Mouse (Mus musculus) forebrain, embryonic 16.5 days (tissue): ENCODE data around the gene Lrrc61. TPM values are rescaled to one million over a fixed set of nuclear protein-coding genes. Genes with fewer than 3 reads are reported as not detected.

Source experiments
- ATAC-seq: fragments of 200-750 bp; cut with Nextera tagmentation; 2 replicates; pipeline ENCODE4 v1.8.0; 2017; ENCODE audit warnings: mild to moderate bottlenecking, moderate library complexity
- H3K27ac ChIP-seq: fragments of 300-500 bp; sonication (generic); 2 replicates; pipeline ENCODE4 v1.5.1; 2014; ENCODE audit warnings: low read length, control low read depth
- H3K27me3 ChIP-seq: fragments of 300-500 bp; sonication (generic); replicated peaks from 2 replicates; pipeline ENCODE4 v1.6.1; 2014; ENCODE audit warnings: low read length; ENCODE audit not compliant: control insufficient read depth, insufficient read depth
- H3K36me3 ChIP-seq: fragments of 300-500 bp; sonication (generic); 2 replicates; pipeline ENCODE4 v1.6.1; 2014; ENCODE audit not compliant: control insufficient read depth, insufficient read depth
- H3K4me1 ChIP-seq: fragments of 300-500 bp; sonication (generic); replicated peaks from 2 replicates; pipeline ENCODE4 v1.6.1; 2014; ENCODE audit warnings: low read length; ENCODE audit not compliant: control insufficient read depth, insufficient read depth
- H3K4me2 ChIP-seq: fragments of 300-500 bp; sonication (generic); 2 replicates; pipeline ENCODE4 v1.6.1; 2014; ENCODE audit warnings: mild to moderate bottlenecking, low read length, control low read depth
- H3K4me3 ChIP-seq: fragments of 300-500 bp; sonication (generic); replicated peaks from 2 replicates; pipeline ENCODE4 v1.5.1; 2014; ENCODE audit warnings: mild to moderate bottlenecking, low read length, control low read depth
- H3K9ac ChIP-seq: fragments of 300-500 bp; sonication (generic); replicated peaks from 2 replicates; pipeline ENCODE4 v1.6.1; 2014; ENCODE audit warnings: low read depth, low read length, control low read depth
- H3K9me3 ChIP-seq: fragments of 300-500 bp; sonication (generic); 2 replicates; pipeline ENCODE4 v1.6.1; 2016; ENCODE audit warnings: low read length; ENCODE audit not compliant: control insufficient read depth
- WGBS: fragments of 180-500 bp; shearing (Covaris S2); extraction: QIAGEN DNeasy Blood & Tissue Kit; methylation state at CpG from one replicate; pipeline ENCODE4 v1.1.7; 2014; 5-methylcytosine and 5-hydroxymethylcytosine counted together
- polyA plus RNA-seq: library from polyadenylated mRNA; unstranded; fragments of >200 nt; fragmentation: Nextera tagmentation; extraction: Ambion mirVana; gene quantifications from 2 replicates; pipeline ENCODE4 v1.2.1, GENCODE M21; 2015

Lrrc61 gene
- polyA plus RNA-seq, 1 experiment from 2014 or later, result 21.6 TPM

DNA sequence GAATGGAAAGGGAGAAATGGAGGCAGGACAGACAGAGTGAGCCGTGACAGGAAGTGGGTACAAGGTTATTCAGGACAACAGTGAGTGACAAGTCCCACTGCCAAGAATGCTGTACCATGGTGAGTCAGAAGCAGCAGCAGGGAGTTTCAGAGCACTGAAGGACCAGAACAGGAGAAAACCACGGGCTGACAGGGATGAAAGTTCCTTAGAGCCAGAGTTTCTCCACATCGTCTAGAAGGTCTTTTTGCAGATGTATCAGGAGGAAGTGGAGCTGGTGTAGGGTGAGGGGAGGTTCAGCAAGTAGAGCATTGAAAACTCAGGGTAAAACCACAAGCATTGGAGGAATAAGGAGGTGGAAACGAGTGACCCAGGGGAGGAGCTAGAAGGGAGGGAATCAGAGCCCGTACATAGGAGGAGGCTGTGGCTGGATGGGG, 24.6 kb downstream of the Lrrc61 start:
- H3K4me2 ChIP-seq, result no peak overlapping the region
- 42% methylated on average over 5 of the region's 5 CpGs for WGBS
- H3K9ac ChIP-seq, result no peak overlapping the region
- H3K4me3 ChIP-seq, result no peak overlapping the region
- H3K4me1 ChIP-seq, result no peaks in the 10 kb centered on the region
- H3K9me3 ChIP-seq, result no peaks in the 10 kb centered on the region
- H3K27ac ChIP-seq, result no peak overlapping the region
- H3K27me3 ChIP-seq, result no peaks in the 10 kb centered on the region
- ATAC-seq, result no peak
- H3K36me3 ChIP-seq, result no peaks in the 10 kb centered on the region

DNA sequence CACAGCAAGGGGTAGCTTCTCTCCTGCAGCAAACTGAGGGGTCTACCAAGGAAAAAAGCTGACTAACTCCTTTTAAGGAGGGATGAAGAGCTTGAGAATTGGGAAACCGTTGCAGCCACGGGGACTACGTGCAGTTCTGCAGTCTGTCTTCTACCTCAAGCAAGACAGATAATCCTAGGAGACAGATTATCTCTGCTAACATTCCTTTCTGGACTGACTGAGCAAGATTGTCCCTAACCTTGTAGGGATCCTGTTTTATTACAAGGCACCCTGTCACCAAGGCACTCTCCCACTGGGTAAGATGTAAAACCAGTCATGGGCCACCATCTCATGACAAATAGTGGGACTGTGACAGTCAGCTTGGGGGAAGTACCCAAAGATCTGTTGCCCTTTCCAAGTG, 26.7 kb downstream of the Lrrc61 start:
- H3K9me3 ChIP-seq, result no peaks in the 10 kb centered on the region
- no peak overlapping the region for H3K9ac ChIP-seq
- no peaks in the 10 kb centered on the region for H3K36me3 ChIP-seq
- H3K4me1 ChIP-seq, result no peaks in the 10 kb centered on the region
- no peak overlapping the region for H3K27ac ChIP-seq
- 41% methylated on average over 3 of the region's 3 CpGs for WGBS
- no peak overlapping the region for H3K4me3 ChIP-seq
- ATAC-seq, result no peak
- H3K4me2 ChIP-seq, result no peak overlapping the region
- no peaks in the 10 kb centered on the region for H3K27me3 ChIP-seq

- no peaks in the 10 kb centered on the region for H3K27me3 ChIP-seq
- WGBS, result 66% methylated on average over 3 of the region's 3 CpGs
Observed at GRCm38 (mm10) chr6:48582037-48582436, 27.4 kb downstream of the Lrrc61 start.

DNA sequence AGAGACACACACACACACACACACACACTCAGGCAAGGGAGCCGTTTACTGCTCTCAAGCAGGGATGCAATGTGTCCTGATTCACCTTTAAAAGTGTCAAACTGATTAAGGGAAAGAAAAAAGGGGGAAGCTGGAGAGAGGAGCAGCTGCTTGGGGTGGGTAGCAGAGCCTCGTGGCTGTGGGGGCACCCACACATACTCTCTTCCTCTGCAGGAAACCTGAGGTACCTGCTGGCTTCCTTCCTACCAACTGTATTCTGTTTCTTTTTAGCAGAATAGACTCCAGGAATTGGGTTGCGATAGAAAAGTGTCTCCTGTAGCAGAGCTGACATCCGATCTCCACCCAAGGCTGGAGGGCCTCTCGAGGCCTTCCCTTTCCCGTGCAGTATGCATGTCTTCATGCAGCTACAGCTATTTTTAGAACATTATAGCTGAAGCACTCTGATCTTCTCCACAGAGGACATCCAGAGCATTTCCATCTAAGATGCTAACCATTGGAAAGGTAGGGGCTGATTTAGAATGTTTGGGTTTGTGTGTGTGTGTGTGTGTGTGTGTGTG, 34.7 kb downstream of the Lrrc61 start, which contains the start of gene Gm45021:
Gene Gm45021, plus strand, starts transcription at position 417 of the 557 bp plus-strand sequence.
- Histone ChIP-seq H3K4me3 (no peak within 1 kb of the TSS), H3K4me1 (peaks cover 5% of the 10 kb centered on the region), H3K4me2 (no peak within 1 kb of the TSS), H3K27me3 (no peaks in the 10 kb centered on the region), H3K36me3 (no peaks in the 10 kb centered on the region), H3K9me3 (no peaks in the 10 kb centered on the region), H3K27ac (no peak within 1 kb of the TSS), H3K9ac (no peak within 1 kb of the TSS)
- 76% methylated on average over 6 of the region's 6 CpGs for WGBS
- no peak for ATAC-seq

More at GRCm38 (mm10) chr6:48582037-48582436, 27.4 kb downstream of the Lrrc61 start:
- H3K4me3 ChIP-seq, result no peak overlapping the region
- H3K9me3 ChIP-seq, result no peaks in the 10 kb centered on the region
- no peak overlapping the region for H3K27ac ChIP-seq
- H3K36me3 ChIP-seq, result no peaks in the 10 kb centered on the region
- H3K4me1 ChIP-seq, result no peaks in the 10 kb centered on the region
- peak; percentile 43; the same call in 1 of the 2 replicates for ATAC-seq
- no peak overlapping the region for H3K4me2 ChIP-seq
- H3K9ac ChIP-seq, result no peak overlapping the region

DNA sequence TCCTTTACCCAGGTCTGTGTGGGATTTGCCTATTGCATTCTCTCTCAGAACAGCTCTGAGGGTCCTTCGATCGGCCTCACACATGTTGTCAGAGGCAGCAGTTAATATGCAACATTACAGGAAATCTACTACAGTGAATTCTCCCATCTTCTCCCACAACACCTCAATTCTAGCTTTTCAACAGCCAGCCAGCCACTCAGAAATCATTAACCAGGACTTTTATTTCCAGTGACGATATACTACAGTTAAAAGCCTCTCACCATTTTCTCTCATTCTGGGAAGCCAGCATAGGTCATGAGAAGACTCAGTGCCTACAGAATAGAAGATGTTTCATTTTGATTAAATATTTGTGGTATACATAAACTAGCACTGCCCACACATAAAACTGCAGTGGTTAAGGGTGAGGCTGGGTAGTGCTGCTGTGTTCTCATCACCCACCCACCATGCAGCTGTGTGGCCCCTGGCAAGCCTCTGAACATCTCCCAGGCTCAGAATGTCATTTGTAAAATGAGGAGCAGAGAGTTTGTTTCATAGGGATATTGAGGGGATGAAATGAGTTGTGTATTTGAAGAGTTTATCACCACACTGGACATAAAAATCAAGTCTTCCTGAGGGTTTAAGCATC, 36.7 kb downstream of the Lrrc61 start:
- Histone ChIP-seq H3K4me1 (peaks cover 16% of the 10 kb centered on the region), H3K4me3 (no peak overlapping the region), H3K36me3 (peaks cover 4% of the 10 kb centered on the region), H3K4me2 (no peak overlapping the region), H3K27ac (no peak overlapping the region), H3K9me3 (peaks cover 2% of the 10 kb centered on the region; the same call in 1 of the 2 replicates), H3K27me3 (no peaks in the 10 kb centered on the region), H3K9ac (no peak overlapping the region)
- ATAC-seq, result no peak
- WGBS, result 88% methylated on average over 3 of the region's 3 CpGs

DNA sequence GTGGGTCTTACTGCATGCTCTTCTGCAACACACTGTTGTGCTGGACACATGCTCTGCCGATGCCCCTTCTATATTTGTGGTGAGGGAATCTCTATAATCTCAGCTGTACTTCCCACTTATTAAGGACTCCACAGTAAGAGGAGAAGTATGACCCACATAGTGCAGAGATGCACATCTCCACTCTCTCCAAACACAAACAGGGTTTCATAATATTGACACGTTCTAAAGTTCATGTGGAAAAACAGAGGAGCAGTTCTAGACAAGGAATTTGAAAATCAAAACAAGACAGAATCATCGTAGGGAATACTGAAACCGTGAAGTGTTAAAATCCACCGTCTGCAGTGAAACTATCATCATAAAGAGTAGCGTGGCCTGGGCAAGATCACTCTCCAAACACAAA, 37.3 kb downstream of the Lrrc61 start:
- Histone ChIP-seq H3K9me3 (peaks cover 7% of the 10 kb centered on the region), H3K4me3 (no peak overlapping the region), H3K9ac (no peak overlapping the region), H3K4me1 (peaks cover 16% of the 10 kb centered on the region), H3K36me3 (peaks cover 9% of the 10 kb centered on the region), H3K4me2 (no peak overlapping the region), H3K27ac (no peak overlapping the region), H3K27me3 (no peaks in the 10 kb centered on the region)
- no peak for ATAC-seq
- WGBS, result 92% methylated on average over 6 of the region's 6 CpGs

DNA sequence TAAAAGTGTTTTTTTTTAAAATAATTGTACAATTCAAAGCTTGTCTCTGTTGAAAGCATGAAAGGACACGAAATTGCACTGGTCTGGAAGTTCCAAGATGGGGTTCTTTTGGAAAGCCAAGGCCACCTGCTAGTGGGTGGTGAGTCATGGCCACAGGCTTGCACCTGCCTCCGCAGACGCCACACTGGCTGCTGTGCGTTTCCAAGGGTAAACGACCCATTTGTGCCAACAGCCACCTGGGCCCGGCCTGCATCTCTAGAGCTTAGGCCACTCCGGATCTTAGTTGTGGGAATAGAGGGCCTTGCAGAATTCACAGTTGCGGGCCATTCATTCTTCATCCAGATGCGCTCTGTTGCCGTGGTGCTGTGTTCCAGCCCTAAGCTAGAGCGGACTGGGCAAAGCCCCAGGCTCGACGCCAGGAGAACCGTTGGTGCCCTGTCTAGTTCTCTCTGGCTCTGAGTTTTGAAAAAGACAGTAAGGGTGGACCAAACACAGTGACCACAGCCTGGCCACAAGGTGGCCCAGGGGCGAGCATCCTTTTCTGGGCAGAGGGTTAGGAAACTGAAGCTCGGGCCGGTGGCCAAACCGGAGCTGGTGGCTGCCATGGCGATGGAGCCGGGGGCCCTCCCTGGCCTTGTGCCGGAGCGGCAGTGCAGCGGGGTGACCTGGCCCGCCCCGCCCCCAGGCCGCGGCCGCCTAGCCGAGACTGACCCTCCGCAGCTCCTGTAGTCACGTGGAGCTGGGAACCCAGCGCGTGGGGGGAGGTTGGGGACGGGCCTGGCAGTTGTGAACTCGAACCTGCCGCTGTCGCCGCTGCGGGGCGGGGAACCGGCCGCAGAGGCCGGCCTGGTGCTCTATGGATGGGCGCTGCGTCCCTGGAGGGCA, 38.8 kb downstream of the Lrrc61 start, which contains the start of the genes Repin1 and Gm44965:
Gene Repin1, plus strand, starts transcription at position 726 of the 885 bp plus-strand sequence.
Gene Gm44965, plus strand, starts transcription at position 784 of the 885 bp plus-strand sequence.
- peaks cover 19% of the 10 kb centered on the region for H3K9me3 ChIP-seq
- 2% methylated on average over 44 of the region's 45 CpGs for WGBS
- H3K4me3 ChIP-seq, result peak within 1 kb of the TSS; percentile 68
- peak within 1 kb of the TSS; percentile 82 for H3K9ac ChIP-seq
- peak within 1 kb of the TSS; percentile 88 for H3K4me2 ChIP-seq
- peaks cover 16% of the 10 kb centered on the region for H3K4me1 ChIP-seq
- H3K27me3 ChIP-seq, result no peaks in the 10 kb centered on the region
- H3K36me3 ChIP-seq, result peaks cover 24% of the 10 kb centered on the region
- peak within 1 kb of the TSS; percentile 79 for H3K27ac ChIP-seq
- ATAC-seq, result peak; percentile 87

DNA sequence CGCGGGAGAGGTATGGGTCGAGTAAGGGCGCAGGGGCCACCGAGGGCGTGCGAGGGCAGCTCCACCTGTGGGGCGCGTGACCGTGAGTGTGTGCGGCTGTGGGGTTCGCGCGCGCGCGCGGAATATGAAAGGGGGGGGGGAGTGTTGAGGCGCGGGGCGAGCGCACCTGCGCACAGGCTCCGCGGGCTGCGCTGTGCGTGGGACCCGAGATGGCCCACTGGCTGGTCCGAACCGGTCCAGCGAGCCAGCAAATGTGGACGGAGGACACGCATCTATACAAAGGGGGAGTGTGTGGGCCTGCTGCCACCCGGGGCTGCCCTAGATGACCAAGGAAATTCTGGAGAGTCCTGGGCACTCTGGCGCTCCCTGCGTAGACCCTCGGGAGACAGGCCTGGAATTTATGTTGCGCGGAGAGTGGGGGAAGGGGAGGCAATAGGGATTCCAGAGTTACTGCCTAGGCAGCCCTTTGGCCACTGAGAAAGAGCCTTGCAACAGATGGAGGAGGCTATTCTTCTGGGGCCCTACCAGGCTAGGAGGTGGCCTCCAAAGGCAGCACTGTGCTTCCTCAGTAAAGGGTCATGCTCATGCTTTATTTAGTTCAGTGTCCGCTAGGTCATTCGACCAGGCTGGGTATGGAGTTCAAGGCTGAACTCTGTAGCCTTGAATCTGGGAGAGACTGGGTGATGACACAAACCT, 39.6 kb downstream of the Lrrc61 start:
- peak; percentile 69 for ATAC-seq
- H3K9ac ChIP-seq, result peak overlapping the region; percentile 82
- H3K4me2 ChIP-seq, result peak overlapping the region; percentile 88
- peaks cover 24% of the 10 kb centered on the region for H3K36me3 ChIP-seq
- under 1% methylated on average over 37 of the region's 41 CpGs for WGBS
- H3K27me3 ChIP-seq, result no peaks in the 10 kb centered on the region
- peaks cover 16% of the 10 kb centered on the region for H3K4me1 ChIP-seq
- peak overlapping the region; percentile 79 for H3K27ac ChIP-seq
- peaks cover 19% of the 10 kb centered on the region for H3K9me3 ChIP-seq
- H3K4me3 ChIP-seq, result peak overlapping the region; percentile 68
